Mouse (Mus musculus): ENCODE data around the gene Tspan5.

GRCm38 (mm10) chr3:138841288-138841687 is 99.3 kb downstream of the Tspan5 start:
- TF ChIP-seq GATA1 (IDR thresholded peaks at IDR 0.05; ENCODE audit: low read length), result no peak
- TF ChIP-seq TAL1 (IDR thresholded peaks at IDR 0.05; ENCODE audit: low read length), result no peak
